In genomic region chr8:92674244-92675128, GRCm38 (mm10) we compare ENCODE assay signal across 9 mouse cellular contexts. TPM values are rescaled to one million over a fixed set of nuclear protein-coding genes. Genes with fewer than 3 reads are reported as not detected.
DNase-seq lines count a peak whose midpoint lies in the region; ATAC-seq and TF ChIP-seq lines count a peak whose summit lies in the region.
"Had no signal": no experiment of that assay in that cellular context is flagged by ENCODE, and none has a peak within 500 bp of the region (broad histone marks: within the 10 kb centered on the region; RNA-seq: fewer than 3 reads in every experiment).

Irx6 (plus strand) TSS chr8:92674288.

- under 1% methylated on average over 60 of the region's 62 CpGs for WGBS in lung, embryonic 14.5 days
- WGBS in forebrain, embryonic 12.5 days, result under 1% methylated on average over 59 of the region's 62 CpGs
- WGBS in limb, embryonic 11.5 days, result under 1% methylated on average over 59 of the region's 62 CpGs
- 3% methylated on average over 62 of the region's 62 CpGs for WGBS in small intestine, adult 2 months

- peak within 1 kb of the TSS; percentile 40 for H3K4me3 ChIP-seq in lung, embryonic 14.5 days (ENCODE audit: low read depth, low read length)
- H3K4me3 ChIP-seq in forebrain, embryonic 12.5 days (replicated peaks), result peak within 1 kb of the TSS; percentile 41
- peak within 1 kb of the TSS; percentile 38 for H3K4me3 ChIP-seq in limb, embryonic 11.5 days (ENCODE audit: low read depth, low read length)
- peak within 1 kb of the TSS; percentile 10; the same call in 1 of the 2 replicates for H3K4me3 ChIP-seq in small intestine, adult 2 months (ENCODE audit: low read depth, low read length)

- H3K4me2 ChIP-seq in lung, embryonic 14.5 days, result peak within 1 kb of the TSS; percentile 76
- peak within 1 kb of the TSS; percentile 82 for H3K4me2 ChIP-seq in forebrain, embryonic 12.5 days
- H3K4me2 ChIP-seq in limb, embryonic 11.5 days (ENCODE audit: low read depth, severe bottlenecking), result peak within 1 kb of the TSS; percentile 80

- no peak for TF ChIP-seq POLR2A in small intestine, adult 2 months (IDR thresholded peaks at IDR 0.05; ENCODE audit: low read depth, low read length)

- no peak within 1 kb of the TSS; the same call in 1 of the 2 replicates for H3K9ac ChIP-seq in lung, embryonic 14.5 days
- peak within 1 kb of the TSS; percentile 33; the same call in 1 of the 2 replicates for H3K9ac ChIP-seq in forebrain, embryonic 12.5 days
- peak within 1 kb of the TSS; percentile 27; the same call in 1 of the 2 replicates for H3K9ac ChIP-seq in limb, embryonic 11.5 days (ENCODE audit: low read length)

- no peaks in the 10 kb centered on the region for H3K9me3 ChIP-seq in lung, embryonic 14.5 days (ENCODE audit: low read depth, low read length)
- no peaks in the 10 kb centered on the region for H3K9me3 ChIP-seq in forebrain, embryonic 12.5 days
- no peaks in the 10 kb centered on the region for H3K9me3 ChIP-seq in limb, embryonic 11.5 days (ENCODE audit: control insufficient read depth, low read length)

- DNase-seq in lung, embryonic 14.5 days, result peak; percentile 35
- no peak for DNase-seq in lung, postnatal 36 days
- DNase-seq in limb, embryonic 11.5 days (ENCODE audit: low spot score), result peak; percentile 64
- no peak for DNase-seq in frontal cortex, postnatal 36 days (ENCODE audit: low spot score in 2 of 2)
- DNase-seq in ovary, postnatal 36 days (ENCODE audit: low spot score), result no peak
- no peak for DNase-seq in adrenal gland, adult 8-10 months

- H3K4me1 ChIP-seq in lung, embryonic 14.5 days (ENCODE audit: insufficient read depth), result no peaks in the 10 kb centered on the region
- H3K4me1 ChIP-seq in forebrain, embryonic 12.5 days, result peaks cover 54% of the 10 kb centered on the region
- H3K4me1 ChIP-seq in limb, embryonic 11.5 days (ENCODE audit: control insufficient read depth, insufficient read depth, low read length), result peaks cover 10% of the 10 kb centered on the region
- no peaks in the 10 kb centered on the region for H3K4me1 ChIP-seq in small intestine, adult 2 months (ENCODE audit: control insufficient read depth, insufficient read depth, insufficient read length, low read length)

- H3K36me3 ChIP-seq in lung, embryonic 14.5 days (ENCODE audit: insufficient read depth), result no peaks in the 10 kb centered on the region
- H3K36me3 ChIP-seq in forebrain, embryonic 12.5 days (replicated peaks), result no peaks in the 10 kb centered on the region
- no peaks in the 10 kb centered on the region for H3K36me3 ChIP-seq in limb, embryonic 11.5 days (ENCODE audit: control insufficient read depth, insufficient read depth, low read length)
- H3K36me3 ChIP-seq in small intestine, adult 2 months (ENCODE audit: control insufficient read depth, insufficient read depth, low read length), result no peaks in the 10 kb centered on the region

- H3K27me3 ChIP-seq in lung, embryonic 14.5 days (ENCODE audit: insufficient read depth, low read length), result peaks cover 92% of the 10 kb centered on the region
- peaks cover 97% of the 10 kb centered on the region for H3K27me3 ChIP-seq in forebrain, embryonic 12.5 days
- H3K27me3 ChIP-seq in limb, embryonic 11.5 days (ENCODE audit: control insufficient read depth, insufficient read depth, low read length), result peaks cover 67% of the 10 kb centered on the region
- peaks cover 11% of the 10 kb centered on the region for H3K27me3 ChIP-seq in small intestine, adult 2 months (ENCODE audit: control insufficient read depth, insufficient read depth, low read length)

- ATAC-seq in lung, embryonic 14.5 days (ENCODE audit: insufficient read depth), result no peak
- 0 out of 2 replicates have a peak, but pooled peaks have one; percentile 44 for ATAC-seq in forebrain, embryonic 12.5 days (ENCODE audit: low FRiP score)
- ATAC-seq in limb, embryonic 11.5 days (ENCODE audit: insufficient number of reproducible peaks, low FRiP score, low TSS enrichment, low read depth), result no peak

- H3K27ac ChIP-seq in lung, embryonic 14.5 days (ENCODE audit: low read depth), result no peak within 1 kb of the TSS
- no peak within 1 kb of the TSS for H3K27ac ChIP-seq in forebrain, embryonic 12.5 days
- H3K27ac ChIP-seq in limb, embryonic 11.5 days (replicated peaks; ENCODE audit: low read depth, low read length), result no peak within 1 kb of the TSS
- no peak within 1 kb of the TSS for H3K27ac ChIP-seq in small intestine, adult 2 months (ENCODE audit: insufficient read depth, low read depth, low read length)

- no peak for TF ChIP-seq CTCF in lung, embryonic 14.5 days (IDR thresholded peaks at IDR 0.05; ENCODE audit: low read depth)
- no peak for TF ChIP-seq CTCF in small intestine, adult 2 months (IDR thresholded peaks at IDR 0.05; ENCODE audit: extremely low read depth, insufficient read length, insufficient replicate concordance, low read depth, low read length)

RNA-seq across cellular contexts. Expression of gene Irx6, which starts in this region (rescaled TPM):
- not detected in 2 replicates for polyA plus RNA-seq in lung, embryonic 14.5 days (2014; fragmentation: Nextera tagmentation; extraction: Ambion mirVana)
- 0.28 and 0.37 TPM in 2 replicates for polyA plus RNA-seq in forebrain, embryonic 12.5 days (2016; fragmentation: Nextera tagmentation; extraction: Ambion mirVana)
- 0.67 and 0.88 TPM in 2 replicates for polyA plus RNA-seq in limb, embryonic 11.5 days (2014; fragmentation: Nextera tagmentation; extraction: Ambion mirVana)
- polyA plus RNA-seq in small intestine, adult 2 months (2012; rRNA removed), result 0.04 TPM in 1 of 2 replicates, not detected in the other
- not detected for total RNA-seq in adrenal gland, adult 8-10 months (2022)
- total RNA-seq: hematopoietic stem cell, adult 5-6 weeks had no signal

Comparison
In these comparisons a context has a peak if more than half of its experiments do, and no peak if none do; other contexts are left out.
1. Peak in DNase-seq, H3K4me3 ChIP-seq and H3K4me2 ChIP-seq in lung, embryonic 14.5 days; RNA of the gene not detected or under 1 TPM.
2. Peak in ATAC-seq, H3K4me3 ChIP-seq, H3K9ac ChIP-seq and H3K4me2 ChIP-seq in forebrain, embryonic 12.5 days; RNA of the gene not detected or under 1 TPM.
3. Peak in DNase-seq, H3K4me3 ChIP-seq, H3K9ac ChIP-seq and H3K4me2 ChIP-seq in limb, embryonic 11.5 days; RNA of the gene not detected or under 1 TPM.